Mouse (Mus musculus) brain, embryonic 14.5 days (tissue): ENCODE measurements around the gene Klhdc8a.

ENCODE experiments used
- CTCF ChIP-seq: fragments of 200-500 bp; IDR thresholded peaks from 2 replicates; pipeline ENCODE4 v1.5.1; 2012; ENCODE audit warnings: inconsistent platforms, mild to moderate bottlenecking, moderate library complexity, borderline replicate concordance; ENCODE audit not compliant: insufficient read depth, insufficient read length; ENCODE audit errors: extremely low read depth
- POLR2A ChIP-seq: fragments of 200-500 bp; IDR thresholded peaks from 2 replicates; pipeline ENCODE4 v1.6.1; 2012; ENCODE audit warnings: mild to moderate bottlenecking, inconsistent platforms, borderline replicate concordance; ENCODE audit not compliant: poor library complexity, insufficient read depth, insufficient read length, severe bottlenecking; ENCODE audit errors: extremely low read depth

- TF ChIP-seq CTCF = no peak
- no peak for TF ChIP-seq POLR2A
Observed at GRCm38 (mm10) chr1:132264577-132264976, 33.8 kb upstream of the Klhdc8a start.
